Mouse (Mus musculus) urinary bladder, postnatal 4 days (tissue): Measurements from ENCODE around the gene Arf6.
"Not testable (repeated sequence)": the region's sequence is repeated elsewhere in the genome, so short reads cannot be mapped to it uniquely, and the experiment has no call there.

Source experiments
- DNase-seq, 2 experiments: peaks; one replicate each; pipeline ENCODE4 v3.0.0; 2021 to 2022; ENCODE audit warnings: low spot score in 2 of 2

Gene Arf6

DNA sequence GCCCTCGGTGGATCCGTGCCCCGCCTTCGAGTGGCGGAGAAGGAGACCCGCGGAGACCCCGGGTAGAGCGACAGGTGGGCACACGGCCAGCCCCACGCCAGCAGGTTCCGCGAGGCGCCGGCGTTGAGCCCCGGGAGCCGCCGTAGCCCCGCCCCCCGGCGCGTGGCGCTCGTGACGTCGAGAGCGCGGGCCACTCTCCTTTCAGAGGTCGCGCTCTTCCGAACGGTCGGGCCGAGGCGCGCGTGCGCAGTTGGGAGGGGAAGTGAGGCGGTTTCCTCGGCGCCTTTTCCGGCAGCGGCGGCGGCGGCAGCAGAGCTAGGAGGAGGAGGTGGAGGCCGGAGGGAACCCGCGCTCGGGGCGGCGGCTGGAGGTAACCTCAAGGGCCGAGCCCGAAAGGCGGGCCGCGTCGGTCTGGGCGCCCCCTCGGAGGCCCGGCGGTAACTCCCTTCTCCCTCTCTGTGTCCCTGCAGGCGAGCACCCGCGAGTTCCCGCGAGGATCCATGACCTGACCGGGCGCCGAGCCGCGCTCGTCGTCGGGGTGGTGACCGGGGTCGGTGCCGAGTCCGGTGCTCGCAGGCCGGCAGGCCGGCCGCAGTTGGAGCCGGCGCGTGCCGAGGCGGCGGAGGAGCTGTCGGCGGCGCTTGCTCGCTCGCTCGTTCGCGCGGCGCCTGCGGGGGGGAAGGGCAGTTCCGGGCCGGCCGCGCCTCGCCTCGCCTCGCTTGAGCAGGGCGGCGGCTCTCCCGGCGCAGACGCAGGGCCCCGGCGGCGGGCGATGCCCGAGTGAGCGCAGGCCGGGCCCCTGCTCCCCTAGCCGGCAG, at the start of gene Arf6, which contains the start of gene Gm9887:
Arf6 (plus strand) TSS at position 297 of the 818 bp plus-strand sequence.
Gm9887 (minus strand) TSS at position 605 of the 818 bp plus-strand sequence.
- DNase-seq = peak; percentile 98

DNA sequence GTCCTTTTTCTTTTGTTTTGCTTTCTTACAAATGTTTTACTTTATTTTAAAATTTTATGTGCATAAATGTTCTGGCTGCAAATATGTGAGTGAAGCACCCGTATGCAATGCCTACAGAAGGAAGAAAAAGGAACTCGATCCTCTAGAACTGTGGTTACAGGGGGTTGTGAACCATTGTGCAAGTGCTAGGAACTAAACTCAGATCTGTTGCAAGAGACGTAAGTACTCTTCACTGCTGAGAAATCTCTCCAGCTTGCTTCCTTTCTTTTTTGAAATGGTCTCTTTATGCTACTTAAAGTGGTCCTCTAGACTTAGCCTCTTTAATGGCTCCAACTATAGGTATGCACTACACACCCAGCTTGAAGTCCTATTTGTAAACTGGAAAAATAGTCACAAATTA, 40.8 kb upstream of the Arf6 start:
- DNase-seq = no peak

DNA sequence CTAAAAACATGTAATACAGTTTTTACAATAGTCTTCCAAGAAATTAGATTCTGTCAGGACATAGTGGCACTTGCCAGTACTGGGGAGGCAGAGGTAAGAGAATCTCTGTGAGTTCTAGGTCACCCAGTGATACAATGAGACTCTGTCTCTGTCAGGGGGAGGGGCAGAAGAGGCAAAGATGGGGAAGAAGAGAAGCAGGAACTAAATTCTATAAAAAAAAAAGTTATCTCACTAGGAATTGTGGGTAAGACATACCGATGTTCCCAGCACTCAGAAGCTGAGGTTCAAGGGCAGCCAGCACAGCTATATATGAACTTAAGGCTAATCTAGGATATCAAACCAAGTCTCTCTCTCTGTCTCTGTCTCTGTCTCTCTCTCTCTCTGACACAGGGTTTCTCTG, 39.8 kb upstream of the Arf6 start:
- DNase-seq = no peak

DNA sequence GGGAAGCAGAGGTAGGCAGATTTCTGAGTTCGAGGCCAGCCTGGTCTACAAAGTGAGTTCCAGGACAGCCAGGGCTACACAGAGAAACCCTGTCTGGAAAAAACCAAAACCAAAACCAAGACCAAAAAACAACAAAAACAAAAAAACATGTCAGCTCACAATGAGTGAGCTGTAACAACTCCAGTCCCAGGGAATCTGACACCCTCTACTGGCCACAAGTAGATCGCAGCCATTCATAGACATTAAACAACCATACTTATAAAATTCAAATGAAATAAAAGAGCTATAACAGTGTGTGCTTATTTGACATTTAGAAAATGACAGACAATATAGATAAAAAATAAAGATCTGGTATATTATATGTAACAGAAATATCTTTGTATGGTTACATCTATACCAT, 38.4 kb upstream of the Arf6 start:
- no peak for DNase-seq

DNA sequence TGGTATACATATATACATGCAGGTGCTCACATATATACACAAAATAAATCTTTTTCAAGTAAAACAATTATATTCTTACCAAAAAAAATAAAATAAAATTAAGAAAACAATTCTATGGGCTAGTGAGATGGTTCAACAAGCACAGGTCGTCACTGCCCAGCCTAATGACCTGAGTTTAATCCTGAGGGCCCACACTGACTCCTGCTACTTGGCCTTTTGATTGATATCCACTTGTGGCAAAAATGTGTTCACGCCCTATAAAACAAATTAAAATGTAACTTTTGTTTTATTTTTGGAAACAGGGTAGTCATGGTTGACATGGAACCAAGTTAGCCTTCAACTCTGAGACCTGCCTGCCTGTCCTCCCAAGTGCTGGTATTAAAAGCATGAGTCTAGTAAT, 22.0 kb upstream of the Arf6 start:
- DNase-seq = no peak

DNA sequence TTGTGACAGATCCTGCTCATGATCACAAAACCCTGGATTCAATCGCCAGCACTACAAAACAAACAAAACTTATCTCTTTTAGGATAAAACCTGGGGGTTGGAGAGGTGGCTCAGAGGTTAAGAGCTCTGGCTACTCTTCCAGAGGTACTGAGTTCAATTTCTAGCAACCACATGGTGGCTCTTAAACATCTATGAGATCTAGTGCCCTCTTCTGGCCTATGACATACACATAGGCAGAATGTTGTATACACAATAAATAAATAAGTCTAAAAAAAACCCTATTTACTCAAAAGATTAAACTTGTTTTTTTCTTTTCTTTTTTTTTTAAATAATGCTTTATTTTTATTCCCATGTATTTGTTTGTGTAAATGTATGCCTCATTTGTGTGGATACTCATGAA, 20.3 kb upstream of the Arf6 start:
- no peak for DNase-seq

DNA sequence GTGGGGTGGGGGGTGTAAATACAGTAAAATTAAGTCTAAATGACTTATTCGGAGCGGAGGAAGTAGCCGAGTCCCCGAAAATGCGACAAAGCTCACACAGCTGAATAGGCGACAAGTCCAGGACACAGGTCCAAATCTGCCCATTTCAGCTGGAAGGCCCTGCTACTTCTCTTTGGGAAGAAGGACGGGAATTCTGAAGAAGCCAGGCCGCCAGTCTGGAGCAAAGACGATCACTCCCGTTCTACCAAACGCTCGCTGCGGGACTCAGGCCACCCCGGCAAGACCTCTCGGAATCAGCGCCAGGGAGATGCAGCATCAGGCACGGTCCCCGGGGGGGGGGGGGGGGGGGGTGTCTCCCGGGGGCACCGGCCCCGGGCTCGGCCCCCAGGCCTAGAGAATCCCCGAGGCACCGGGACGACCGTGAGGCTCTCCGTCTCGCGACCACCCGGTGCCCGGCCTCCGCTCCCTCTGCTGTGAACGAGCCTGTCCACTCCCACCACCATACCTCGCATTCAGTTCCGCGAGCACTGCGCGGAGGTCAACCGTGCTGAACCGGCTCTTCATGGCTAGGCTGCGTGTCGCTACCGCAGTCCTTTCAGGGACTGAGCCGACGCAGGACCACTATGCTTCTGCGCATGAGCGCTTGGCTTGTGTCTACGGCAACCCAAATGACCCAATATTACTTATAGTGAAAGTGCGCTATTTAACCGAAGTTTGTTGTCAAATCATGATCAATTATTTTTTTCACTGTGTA, 15.2 kb upstream of the Arf6 start, which contains the start of gene Nemf:
Nemf (minus strand) TSS at position 620 of the 754 bp plus-strand sequence.
- peak; percentile 72 to 74 for DNase-seq

DNA sequence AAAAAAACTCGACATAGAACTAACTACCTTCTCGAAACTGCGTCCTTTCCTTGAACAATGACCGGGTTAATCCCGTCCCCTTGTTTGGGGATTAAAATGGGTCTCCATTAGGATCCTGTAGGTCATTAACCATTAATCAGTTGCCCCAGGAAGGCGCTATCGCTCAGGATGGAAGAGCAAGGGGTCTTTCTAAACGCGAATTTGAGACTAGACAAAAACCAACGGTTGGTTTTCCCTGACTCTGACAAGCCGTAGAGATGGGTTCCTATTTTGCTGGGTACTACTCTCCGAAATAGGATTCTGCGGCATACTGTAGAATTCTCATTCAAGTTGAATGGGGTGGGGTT, 14.7 kb upstream of the Arf6 start:
- DNase-seq = no peak

DNA sequence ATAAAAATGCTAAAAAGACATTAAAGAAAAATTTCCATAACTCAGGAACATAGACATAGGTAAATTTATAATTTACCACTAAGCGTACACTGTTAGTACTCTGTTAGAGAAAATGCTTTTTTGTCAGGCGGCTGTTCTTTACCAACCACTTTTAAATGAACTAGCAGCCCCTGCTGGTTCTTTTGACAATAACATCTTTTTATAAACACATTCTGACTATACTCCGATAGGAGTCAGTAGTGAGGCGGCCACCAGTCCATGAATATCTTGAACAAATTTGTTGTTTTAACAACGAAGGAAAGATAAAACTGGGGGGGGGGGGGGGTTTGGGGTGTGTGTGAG, 11.3 kb upstream of the Arf6 start:
- DNase-seq = peak in 1 of 2 experiments; percentile 34

DNA sequence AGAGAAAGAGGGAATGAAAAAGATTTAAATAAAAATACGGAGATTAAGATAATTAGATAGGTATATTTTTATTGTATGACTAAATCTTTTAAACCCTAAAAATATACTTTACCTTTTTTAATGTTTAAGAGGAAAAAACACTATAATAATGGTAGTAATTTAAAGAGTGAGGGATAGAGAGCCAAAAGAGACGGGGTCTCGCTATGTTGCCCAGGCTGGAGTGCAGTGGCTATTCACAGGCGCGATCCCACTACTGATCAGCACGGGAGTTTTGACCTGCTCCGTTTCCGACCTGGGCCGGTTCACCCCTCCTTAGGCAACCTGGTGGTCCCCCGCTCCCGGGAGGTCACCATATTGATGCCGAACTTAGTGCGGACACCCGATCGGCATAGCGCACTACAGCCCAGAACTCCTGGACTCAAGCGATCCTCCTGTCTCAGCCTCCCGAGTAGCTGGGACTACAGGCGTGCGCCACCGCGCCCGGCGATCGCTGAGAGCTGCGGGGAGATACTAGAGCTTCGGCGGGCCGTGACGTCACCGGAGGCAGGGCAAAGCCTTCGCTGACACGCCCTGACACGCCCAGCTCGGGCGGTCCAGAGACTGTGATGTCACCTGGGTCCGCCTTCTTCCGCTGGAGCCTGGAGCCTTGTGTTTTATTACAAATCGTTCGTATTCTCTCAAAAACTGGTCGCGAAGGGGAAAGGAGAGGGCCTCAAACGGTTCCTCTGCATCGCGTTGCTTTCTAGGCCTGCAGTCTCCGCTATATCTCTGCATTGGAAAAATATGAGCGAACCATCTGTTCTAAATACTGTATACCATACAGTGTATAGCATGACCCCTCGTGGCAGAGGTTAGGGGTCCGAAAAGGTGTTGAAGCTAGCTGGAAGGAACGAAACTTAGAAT, 10.7 kb upstream of the Arf6 start:
- peak; percentile 99 to 100 for DNase-seq

DNA sequence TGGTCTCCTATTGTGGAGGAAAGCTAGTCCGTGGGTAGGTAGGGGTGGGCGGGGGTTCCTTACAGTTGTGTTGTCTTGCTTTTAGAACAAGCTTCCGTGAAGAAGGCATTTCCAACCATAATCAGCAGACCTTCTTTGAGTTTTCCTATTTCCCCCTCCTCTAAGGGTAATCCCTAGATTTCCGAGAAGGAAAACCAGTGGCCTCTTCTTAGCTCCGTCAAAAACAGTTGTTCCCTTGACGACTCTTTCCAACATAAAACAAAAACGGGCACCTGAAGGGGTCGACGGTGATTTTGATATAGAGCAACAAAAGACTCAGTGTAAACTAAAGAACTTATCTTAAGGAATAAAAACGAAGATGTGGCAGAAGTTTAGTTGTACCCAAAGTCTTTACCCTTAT, 10.0 kb upstream of the Arf6 start:
- DNase-seq = no peak

DNA sequence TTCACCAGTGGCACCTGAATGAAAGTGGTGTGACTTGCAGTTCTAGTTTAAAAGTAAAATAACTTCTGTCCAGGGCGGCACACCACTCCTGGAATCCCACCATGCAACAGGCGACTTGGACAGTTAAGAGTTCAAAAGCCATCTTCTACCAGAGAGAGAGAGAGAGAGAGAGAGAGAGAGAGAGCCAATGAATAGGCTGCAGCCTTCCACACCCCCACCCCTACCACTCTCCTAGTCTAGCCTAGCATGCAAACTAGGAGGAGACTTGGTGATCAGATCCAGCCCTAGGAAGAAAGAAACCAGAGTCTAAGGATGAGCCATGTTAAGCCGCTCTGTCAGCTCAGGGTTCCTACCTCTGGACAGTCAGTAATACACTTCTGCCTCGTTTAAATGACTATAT, 9.6 kb upstream of the Arf6 start:
- no peak for DNase-seq

DNA sequence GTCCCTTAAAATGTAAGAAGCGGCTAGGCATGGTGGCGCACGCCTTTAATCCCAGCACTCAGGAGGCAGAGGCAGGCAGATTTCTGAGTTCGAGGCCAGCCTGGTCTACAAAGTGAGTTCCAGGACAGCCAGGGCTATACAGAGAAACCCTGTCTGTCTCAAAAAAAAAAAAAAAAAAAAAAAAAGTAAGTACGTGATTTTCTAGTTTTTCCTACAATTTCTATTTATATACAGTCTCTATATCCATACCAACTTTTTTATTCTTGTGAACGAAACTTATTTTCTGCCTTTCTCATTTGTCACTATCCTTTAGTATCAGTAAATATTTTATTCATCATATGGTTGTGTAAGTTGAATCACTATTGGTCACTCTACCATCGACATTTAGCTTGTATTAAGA, 8.8 kb upstream of the Arf6 start:
- DNase-seq = not testable (repeated sequence)

DNA sequence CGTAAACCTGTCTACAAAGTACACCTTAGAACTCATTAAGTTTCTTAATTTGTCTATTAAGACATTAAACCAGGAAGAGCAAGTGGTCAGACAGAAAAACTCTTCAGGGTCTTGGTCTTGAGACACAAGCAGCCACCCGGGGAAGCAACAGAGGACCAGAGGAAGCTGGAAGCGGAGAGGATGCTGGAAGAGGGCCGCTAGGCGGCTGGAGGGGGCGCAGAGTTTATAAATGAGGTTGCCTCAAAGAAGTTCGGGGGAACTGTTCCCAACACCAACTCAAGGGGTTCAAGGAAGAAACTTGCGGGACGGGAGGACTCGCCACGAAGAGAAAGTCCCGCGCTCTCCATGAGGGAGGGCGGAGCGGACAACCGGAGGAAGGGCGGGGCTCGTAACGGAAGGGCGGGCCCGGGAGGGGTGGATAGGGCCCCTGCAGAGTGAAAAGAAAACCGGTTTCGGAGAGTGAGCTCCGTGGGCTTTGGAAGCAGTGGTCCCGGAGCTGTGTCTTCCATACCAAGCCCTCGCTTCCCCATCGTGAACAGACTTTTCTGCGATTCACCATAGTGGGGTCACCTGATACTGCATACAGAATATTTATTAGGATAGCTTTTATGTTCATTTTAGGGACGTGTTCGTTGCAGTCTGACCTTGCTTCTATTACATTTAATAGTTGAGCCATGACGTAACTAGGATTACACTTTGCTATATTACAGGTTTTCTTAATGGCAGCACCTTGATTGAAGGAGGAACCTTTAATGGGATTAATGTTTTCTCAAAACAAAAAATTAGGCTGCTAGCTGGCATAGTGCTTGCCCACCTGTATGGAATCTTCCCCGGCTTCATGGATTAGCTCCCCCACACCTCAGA, 7.8 kb upstream of the Arf6 start:
- DNase-seq = peak; percentile 73 to 82

DNA sequence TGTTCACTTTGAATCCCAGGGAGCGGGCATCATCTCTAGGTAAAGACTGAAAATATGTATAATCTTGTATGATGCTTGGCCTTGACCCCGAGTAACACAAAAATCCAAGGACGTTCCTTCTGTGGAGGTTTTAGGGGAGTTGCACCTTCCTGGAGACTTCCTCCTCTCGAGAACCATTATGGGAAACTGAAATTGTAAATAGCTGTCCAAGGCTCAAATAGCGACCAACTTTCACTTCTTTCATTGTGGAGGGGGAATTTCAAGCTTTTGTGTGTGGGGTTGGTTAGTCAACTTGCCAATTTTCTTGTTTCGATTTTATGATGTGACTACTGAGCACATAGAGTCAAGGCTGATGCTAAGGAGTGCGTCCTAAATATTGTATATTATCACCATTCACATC, 6.2 kb upstream of the Arf6 start:
- no peak for DNase-seq

DNA sequence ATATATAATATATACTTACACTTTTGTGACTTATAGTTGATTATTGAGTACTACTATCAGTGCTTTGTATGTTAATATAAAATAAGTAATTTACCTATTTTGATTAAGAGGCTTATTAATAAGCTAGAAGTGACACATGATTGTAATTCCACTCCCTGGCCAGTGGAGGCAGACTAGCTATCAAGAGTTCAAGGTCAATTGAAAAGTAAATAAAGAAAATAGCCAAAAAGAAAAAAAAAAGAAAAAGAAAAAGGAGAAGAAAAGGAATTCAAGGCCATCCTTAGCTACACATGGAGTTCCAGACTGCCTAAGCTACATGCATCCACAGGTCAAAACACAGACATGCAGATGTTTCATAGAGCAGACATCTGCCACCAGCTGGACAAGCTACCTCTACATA, 5.5 kb upstream of the Arf6 start:
- DNase-seq = no peak

DNA sequence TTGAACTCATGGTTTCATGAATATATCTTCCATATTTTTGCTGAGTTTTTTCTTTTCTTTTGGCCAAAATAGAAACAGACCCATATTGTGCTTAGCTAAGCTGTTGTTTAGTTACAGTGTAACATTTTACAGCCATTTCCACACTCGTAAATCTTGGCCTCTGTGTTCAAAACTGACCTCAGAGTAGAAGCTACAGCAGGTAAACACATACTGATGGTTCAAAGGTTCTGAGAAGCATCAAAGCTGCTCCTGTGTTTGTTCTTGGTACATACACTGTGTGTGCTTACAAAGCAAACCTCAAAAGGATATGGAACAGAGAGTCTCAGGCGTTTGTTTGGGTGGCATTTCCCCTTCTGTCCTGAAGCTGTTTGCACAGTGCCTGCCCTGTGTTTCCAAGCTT, 4.4 kb upstream of the Arf6 start:
- DNase-seq = no peak

DNA sequence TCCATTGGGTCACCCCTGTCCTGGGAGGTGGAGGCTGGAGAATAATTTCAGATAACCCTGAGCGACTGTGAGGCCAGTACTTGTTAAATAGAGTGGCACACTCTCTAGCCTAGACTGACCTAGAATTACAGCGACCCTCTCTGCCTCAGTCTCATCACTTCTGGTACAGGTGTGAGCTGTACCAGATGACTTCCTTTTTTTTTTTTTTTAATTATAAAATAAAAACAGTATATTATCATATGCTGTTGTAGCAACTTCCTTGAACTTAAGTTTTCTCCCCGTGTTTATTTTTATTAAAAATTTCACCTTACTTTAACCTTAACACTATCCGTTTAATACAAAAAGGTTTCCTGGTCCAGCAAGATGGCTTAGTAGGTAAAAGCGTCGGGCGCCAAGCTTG, 1.0 kb upstream of the Arf6 start:
- DNase-seq = no peak

DNA sequence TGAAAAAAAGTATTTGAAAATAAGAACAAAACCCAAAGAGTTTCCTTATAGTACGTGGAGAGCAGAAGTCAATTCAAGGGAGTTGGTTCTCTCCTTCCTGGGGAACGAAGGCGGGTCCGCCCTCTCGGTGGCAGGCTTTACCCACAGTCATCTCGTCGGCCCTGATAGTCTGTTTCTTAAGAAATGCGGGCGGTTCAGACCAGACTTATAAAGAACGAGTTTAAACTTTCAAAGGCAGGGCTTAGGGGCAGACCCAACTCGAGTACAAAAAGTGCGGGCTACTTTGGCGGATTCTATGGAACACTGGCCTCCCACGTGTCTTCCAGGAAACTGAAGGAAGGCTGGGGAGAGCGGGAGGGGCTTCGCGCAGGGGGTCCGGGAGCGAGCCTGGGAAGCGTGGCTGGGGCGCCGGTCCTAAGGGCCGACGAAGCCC, 513 bp upstream of the Arf6 start:
- DNase-seq = no peak

DNA sequence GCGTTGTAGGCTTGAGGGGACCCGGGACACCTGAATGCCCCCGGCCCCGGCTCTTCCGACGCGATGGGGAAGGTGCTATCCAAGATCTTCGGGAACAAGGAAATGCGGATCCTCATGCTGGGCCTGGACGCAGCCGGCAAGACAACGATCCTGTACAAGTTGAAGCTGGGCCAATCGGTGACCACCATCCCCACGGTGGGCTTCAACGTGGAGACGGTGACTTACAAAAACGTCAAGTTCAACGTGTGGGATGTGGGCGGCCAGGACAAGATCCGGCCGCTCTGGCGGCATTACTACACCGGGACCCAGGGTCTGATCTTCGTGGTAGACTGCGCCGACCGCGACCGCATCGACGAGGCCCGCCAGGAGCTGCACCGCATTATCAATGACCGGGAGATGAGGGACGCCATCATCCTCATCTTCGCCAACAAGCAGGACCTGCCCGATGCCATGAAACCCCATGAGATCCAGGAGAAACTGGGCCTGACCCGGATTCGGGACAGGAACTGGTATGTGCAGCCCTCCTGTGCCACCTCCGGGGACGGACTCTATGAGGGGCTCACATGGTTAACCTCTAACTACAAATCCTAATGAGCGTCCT, 881 bp downstream of the Arf6 start:
- no peak for DNase-seq
